Mouse (Mus musculus): ENCODE data around the gene Cers2.

DNA sequence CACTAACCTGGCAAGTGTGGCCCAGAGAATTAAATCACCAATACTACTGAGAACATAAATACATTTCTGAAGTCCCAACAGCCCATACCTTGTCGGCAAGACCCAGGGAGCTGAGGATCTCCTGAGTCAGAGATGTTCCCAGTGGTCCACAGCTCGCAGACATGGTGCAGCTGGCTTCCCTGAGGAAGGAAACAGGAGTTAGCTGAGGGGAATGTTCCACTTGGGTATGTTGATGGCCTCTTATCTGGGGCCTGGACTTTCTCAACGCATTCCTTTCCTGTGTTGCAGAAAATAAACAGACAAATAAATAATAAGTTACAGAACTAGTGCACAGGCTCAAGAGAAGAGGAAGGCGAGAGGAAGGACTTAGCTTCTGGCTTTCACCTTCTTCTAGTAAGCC lies 8.3 kb upstream of the Cers2 start:
- TF ChIP-seq CTCF (IDR thresholded peaks at IDR 0.05 in 2 of 3, conservative IDR thresholded peaks at IDR 0.05 in 1 of 3; ENCODE audit: control insufficient read depth in 1 of 3, insufficient read depth in 1 of 3, low read depth in 2 of 3, low read length in 3 of 3, poor library complexity in 1 of 3, severe bottlenecking in 1 of 3) (no peak), EP300 (IDR thresholded peaks at IDR 0.05; ENCODE audit: low read depth in 1 of 2, low read length in 2 of 2) (no peak), POLR2A (IDR thresholded peaks at IDR 0.05; ENCODE audit: control insufficient read depth in 1 of 2, insufficient read depth in 1 of 2, low read depth in 1 of 2, low read length in 2 of 2, poor library complexity in 1 of 2) (no peak), MAX (IDR thresholded peaks at IDR 0.05; ENCODE audit: low read length) (no peak)
